In the genomic region with DNA sequence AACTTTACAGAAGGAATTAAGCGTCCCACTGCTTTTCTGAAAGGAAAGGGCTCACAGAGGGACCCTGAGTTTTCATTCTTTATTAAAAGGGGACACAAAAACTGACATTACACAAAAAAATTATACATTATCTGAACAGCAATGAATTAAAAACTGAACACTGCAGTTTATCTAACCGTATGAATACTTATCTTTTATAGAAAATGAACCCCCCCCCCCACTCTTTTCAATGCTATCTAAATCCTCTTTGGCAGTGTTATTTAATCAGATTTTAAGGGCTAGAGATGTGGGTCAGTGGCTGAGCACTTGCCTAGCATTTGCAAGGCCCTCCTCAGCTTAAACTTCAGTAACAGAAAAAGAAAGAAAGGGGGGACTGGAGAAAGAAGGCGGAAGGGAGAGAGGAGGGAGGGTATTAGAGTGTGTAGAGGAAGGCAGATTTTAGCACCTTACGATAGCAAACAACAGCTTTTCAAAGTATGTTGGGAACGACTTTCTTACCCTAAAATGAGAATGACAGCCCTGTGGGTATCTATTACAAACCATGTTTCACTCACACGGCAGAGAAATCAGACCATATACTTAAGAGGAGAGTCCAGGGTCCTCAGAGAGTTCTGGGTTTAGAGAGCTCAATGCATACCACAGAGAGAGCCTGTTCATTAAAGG, we compare ENCODE assay signal across 28 mouse cellular contexts.
A peak's percentile ranks its signal among the peaks of the same experiment; 100 is the strongest.
DNase-seq lines count a peak whose midpoint lies in the region; ATAC-seq lines count a peak whose summit lies in the region.
"Had no signal": no experiment of that assay in that cellular context is flagged by ENCODE, and none has a peak within 500 bp of the region (broad histone marks: within the 10 kb centered on the region; RNA-seq: fewer than 3 reads in every experiment).

No protein-coding gene starts in this region.

- WGBS in heart, embryonic 16.5 days: 66% methylated on average over 6 of the region's 6 CpGs
- WGBS in liver, embryonic 16.5 days (ENCODE audit: insufficient replicate concordance): 56% methylated on average over 6 of the region's 6 CpGs

- peak; percentile 72 for DNase-seq in heart, adult 11 months
- no peak for DNase-seq in heart, postnatal 25 days (ENCODE audit: low spot score)
- no peak for DNase-seq in heart, adult 8-10 months (ENCODE audit: low spot score)
- DNase-seq in induced T-regulatory cell, adult 2 months (ENCODE audit: low read depth): peak; percentile 43
- no peak for DNase-seq in layer of hippocampus, postnatal 14 days (ENCODE audit: low spot score in 2 of 2)
- DNase-seq in yolk sac, embryonic 10.5 days (ENCODE audit: low spot score): no peak
- DNase-seq: adrenal gland, postnatal 25 days; cerebellum, adult 2 months; cerebellum, postnatal 25 days; forebrain, postnatal 0 days; gastrocnemius, postnatal 14 days; heart, postnatal 10 days; kidney, adult 11 months; kidney, postnatal 25 days; lung, embryonic 14.5 days; lung, postnatal 14 days; midbrain, embryonic 14.5 days; right cerebral cortex, adult 18-20 months; spleen, adult 18-20 months; thymus, adult 18-20 months; thymus, postnatal 25 days had no signal

- 0 out of 2 replicates have a peak overlapping the region, but pooled peaks have one; percentile 30 for H3K9ac ChIP-seq in heart, embryonic 16.5 days (ENCODE audit: low read length)
- H3K9ac ChIP-seq in liver, embryonic 16.5 days (ENCODE audit: low read depth, low read length): no peak overlapping the region
- H3K9ac ChIP-seq: embryonic facial prominence, embryonic 15.5 days; forebrain, embryonic 12.5 days; forebrain, postnatal 0 days; hindbrain, embryonic 13.5 days; limb, embryonic 13.5 days; lung, embryonic 14.5 days had no signal

- H3K4me2 ChIP-seq in heart, embryonic 16.5 days (ENCODE audit: low read depth, low read length): no peak overlapping the region
- H3K4me2 ChIP-seq in liver, embryonic 16.5 days (ENCODE audit: low read depth, low read length): no peak overlapping the region
- H3K4me2 ChIP-seq: embryonic facial prominence, embryonic 15.5 days; forebrain, embryonic 12.5 days; hindbrain, embryonic 13.5 days; limb, embryonic 13.5 days; lung, embryonic 14.5 days had no signal

- intact Hi-C loops in heart, postnatal 25 days (cut with DNase I): loop anchor here (5.0 kb wide), 2 partner anchors 39 to 149 kb away; no protein-coding TSS in a partner anchor

- no peaks in the 10 kb centered on the region for H3K9me3 ChIP-seq in heart, embryonic 16.5 days (replicated peaks; ENCODE audit: control insufficient read depth, low read length)
- no peaks in the 10 kb centered on the region for H3K9me3 ChIP-seq in liver, embryonic 16.5 days (replicated peaks; ENCODE audit: control insufficient read depth, low read length)
- H3K9me3 ChIP-seq: embryonic facial prominence, embryonic 10.5 days; embryonic facial prominence, embryonic 15.5 days; forebrain, embryonic 12.5 days; hindbrain, embryonic 13.5 days; limb, embryonic 13.5 days had no signal

- H3K27ac ChIP-seq in heart, embryonic 16.5 days (ENCODE audit: low read length): no peak overlapping the region
- H3K27ac ChIP-seq in liver, embryonic 16.5 days (ENCODE audit: low read length): peak overlapping the region; percentile 69; the same call in 1 of the 2 replicates
- H3K27ac ChIP-seq: embryonic facial prominence, embryonic 10.5 days; embryonic facial prominence, embryonic 15.5 days; forebrain, embryonic 12.5 days; hindbrain, embryonic 13.5 days; limb, embryonic 13.5 days had no signal

- H3K36me3 ChIP-seq in heart, embryonic 16.5 days (ENCODE audit: control insufficient read depth, insufficient read depth): no peaks in the 10 kb centered on the region
- H3K36me3 ChIP-seq in liver, embryonic 16.5 days (ENCODE audit: control insufficient read depth, insufficient read depth): no peaks in the 10 kb centered on the region
- H3K36me3 ChIP-seq: embryonic facial prominence, embryonic 10.5 days; forebrain, embryonic 12.5 days; hindbrain, embryonic 13.5 days; limb, embryonic 13.5 days had no signal

- no peak overlapping the region for H3K4me3 ChIP-seq in heart, embryonic 16.5 days (ENCODE audit: low read length)
- no peak overlapping the region for H3K4me3 ChIP-seq in liver, embryonic 16.5 days (ENCODE audit: low read depth, low read length)
- H3K4me3 ChIP-seq: embryonic facial prominence, embryonic 10.5 days; embryonic facial prominence, embryonic 15.5 days; forebrain, embryonic 12.5 days; hindbrain, embryonic 13.5 days; limb, embryonic 13.5 days had no signal

- no peaks in the 10 kb centered on the region for H3K27me3 ChIP-seq in heart, embryonic 16.5 days (ENCODE audit: control insufficient read depth, insufficient read depth, low read length)
- no peaks in the 10 kb centered on the region for H3K27me3 ChIP-seq in liver, embryonic 16.5 days (ENCODE audit: control insufficient read depth, insufficient read depth, low read depth, low read length)
- H3K27me3 ChIP-seq: embryonic facial prominence, embryonic 15.5 days; forebrain, embryonic 12.5 days; hindbrain, embryonic 13.5 days; limb, embryonic 13.5 days had no signal

- no peak for ATAC-seq in heart, embryonic 16.5 days (replicated peaks; ENCODE audit: extremely low read depth, insufficient read depth, low FRiP score)
- no peak for ATAC-seq in liver, embryonic 16.5 days (ENCODE audit: low read depth)
- ATAC-seq: forebrain, postnatal 0 days had no signal

- peaks cover 22% of the 10 kb centered on the region for H3K4me1 ChIP-seq in heart, embryonic 16.5 days (ENCODE audit: control insufficient read depth, insufficient read depth, low read length)
- H3K4me1 ChIP-seq in liver, embryonic 16.5 days (ENCODE audit: control insufficient read depth, low read depth, low read length): peaks cover 57% of the 10 kb centered on the region
- H3K4me1 ChIP-seq: embryonic facial prominence, embryonic 15.5 days; hindbrain, embryonic 13.5 days had no signal

Comparison
In these comparisons a context has a peak if more than half of its experiments do, and no peak if none do; other contexts are left out.
1. DNase-seq: peak in heart, adult 11 months (single experiment) and induced T-regulatory cell, adult 2 months (single experiment); none in heart, postnatal 25 days (single experiment), heart, adult 8-10 months (single experiment), layer of hippocampus, postnatal 14 days (0 of 2) and yolk sac, embryonic 10.5 days (single experiment).